Mouse (Mus musculus): ENCODE data around the gene Mbd6. TPM values are rescaled to one million over a fixed set of nuclear protein-coding genes. Genes with fewer than 3 reads are reported as not detected.
"Not testable (repeated sequence)": the region's sequence is repeated elsewhere in the genome, so short reads cannot be mapped to it uniquely, and the experiment has no call there.

The Mbd6 gene
- polyA plus RNA-seq, 1 experiment from 2014 or later, result 9.8 TPM

DNA sequence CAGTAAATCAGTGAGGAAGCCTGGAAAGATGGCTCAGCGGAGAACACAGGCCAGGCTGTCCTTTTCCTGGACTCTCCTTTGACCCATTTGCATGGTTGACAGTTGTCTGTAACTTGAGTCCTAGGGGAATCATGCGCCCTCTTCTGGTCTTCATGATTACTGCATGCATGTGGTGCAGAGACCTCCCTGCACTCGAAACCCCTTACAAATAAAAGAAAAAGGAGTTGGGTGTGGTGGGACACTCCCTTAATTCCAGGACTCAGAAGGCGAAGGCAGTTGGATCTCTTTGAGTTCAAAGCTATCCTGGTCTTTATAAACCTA is 23.5 kb upstream of the Mbd6 start:
- Histone ChIP-seq H3K9ac (replicated peaks; ENCODE audit: low read length) (peak overlapping the region; percentile 28), H3K4me1 (ENCODE audit: control insufficient read depth, insufficient read depth, low read length) (no peaks in the 10 kb centered on the region; the same call in 1 of the 2 replicates)
- peak; percentile 57; the same call in 1 of the 2 replicates for ATAC-seq (replicated peaks; ENCODE audit: insufficient number of reproducible peaks, low FRiP score, low TSS enrichment, low read depth)

GRCm38 (mm10) chr10:127311476-127312355 is 22.9 kb upstream of the Mbd6 start, which contains the start of gene Mars:
Mars (minus strand) TSS chr10:127311786.
- Histone ChIP-seq H3K36me3 (replicated peaks; ENCODE audit: control insufficient read depth, insufficient read depth, low read depth, low read length) (peaks cover 9% of the 10 kb centered on the region), H3K27me3 (ENCODE audit: control insufficient read depth, insufficient read depth, low read length) (no peaks in the 10 kb centered on the region), H3K9me3 (replicated peaks; ENCODE audit: control insufficient read depth, low read length) (no peaks in the 10 kb centered on the region), H3K4me3 (ENCODE audit: low read depth, low read length) (peak within 1 kb of the TSS; percentile 86), H3K4me2 (ENCODE audit: low read depth, low read length) (peak within 1 kb of the TSS; percentile 69), H3K4me1 (ENCODE audit: control insufficient read depth, insufficient read depth, low read length) (no peaks in the 10 kb centered on the region; the same call in 1 of the 2 replicates), H3K27ac (replicated peaks; ENCODE audit: low read depth, low read length) (peak within 1 kb of the TSS; percentile 64), H3K9ac (replicated peaks; ENCODE audit: low read length) (peak within 1 kb of the TSS; percentile 74)
- under 1% methylated on average over 65 of the region's 65 CpGs for WGBS
- ATAC-seq (replicated peaks; ENCODE audit: insufficient number of reproducible peaks, low FRiP score, low TSS enrichment, low read depth), result peak; percentile 94
- DNase-seq (ENCODE audit: low spot score), result peak; percentile 98

More for the DNA sequence above, 23.5 kb upstream of the Mbd6 start:
- Histone ChIP-seq H3K27ac (replicated peaks; ENCODE audit: low read depth, low read length) (peak overlapping the region; percentile 20; the same call in 1 of the 2 replicates), H3K9me3 (replicated peaks; ENCODE audit: control insufficient read depth, low read length) (no peaks in the 10 kb centered on the region), H3K36me3 (replicated peaks; ENCODE audit: control insufficient read depth, insufficient read depth, low read depth, low read length) (peaks cover 9% of the 10 kb centered on the region), H3K27me3 (ENCODE audit: control insufficient read depth, insufficient read depth, low read length) (no peaks in the 10 kb centered on the region), H3K4me2 (ENCODE audit: low read depth, low read length) (peak overlapping the region; percentile 69), H3K4me3 (ENCODE audit: low read depth, low read length) (peak overlapping the region; percentile 86)
- WGBS, result under 1% methylated on average over 4 of the region's 4 CpGs
- peak; percentile 93 for DNase-seq (ENCODE audit: low spot score)

GRCm38 (mm10) chr10:127310523-127311475 is 22.0 kb upstream of the Mbd6 start:
- peak overlapping the region; percentile 58 for H3K4me2 ChIP-seq (ENCODE audit: low read depth, low read length)
- H3K4me1 ChIP-seq (ENCODE audit: control insufficient read depth, insufficient read depth, low read length), result no peaks in the 10 kb centered on the region; the same call in 1 of the 2 replicates
- H3K9ac ChIP-seq (replicated peaks; ENCODE audit: low read length), result peak overlapping the region; percentile 74
- WGBS, result 36% methylated on average over 23 of the region's 23 CpGs
- peak; percentile 65 for DNase-seq (ENCODE audit: low spot score)
- no peaks in the 10 kb centered on the region for H3K27me3 ChIP-seq (ENCODE audit: control insufficient read depth, insufficient read depth, low read length)
- no peaks in the 10 kb centered on the region for H3K9me3 ChIP-seq (replicated peaks; ENCODE audit: control insufficient read depth, low read length)
- peak overlapping the region; percentile 86 for H3K4me3 ChIP-seq (ENCODE audit: low read depth, low read length)
- ATAC-seq (replicated peaks; ENCODE audit: insufficient number of reproducible peaks, low FRiP score, low TSS enrichment, low read depth), result peak; percentile 46
- H3K36me3 ChIP-seq (replicated peaks; ENCODE audit: control insufficient read depth, insufficient read depth, low read depth, low read length), result peaks cover 15% of the 10 kb centered on the region
- H3K27ac ChIP-seq (replicated peaks; ENCODE audit: low read depth, low read length), result peak overlapping the region; percentile 64

DNA sequence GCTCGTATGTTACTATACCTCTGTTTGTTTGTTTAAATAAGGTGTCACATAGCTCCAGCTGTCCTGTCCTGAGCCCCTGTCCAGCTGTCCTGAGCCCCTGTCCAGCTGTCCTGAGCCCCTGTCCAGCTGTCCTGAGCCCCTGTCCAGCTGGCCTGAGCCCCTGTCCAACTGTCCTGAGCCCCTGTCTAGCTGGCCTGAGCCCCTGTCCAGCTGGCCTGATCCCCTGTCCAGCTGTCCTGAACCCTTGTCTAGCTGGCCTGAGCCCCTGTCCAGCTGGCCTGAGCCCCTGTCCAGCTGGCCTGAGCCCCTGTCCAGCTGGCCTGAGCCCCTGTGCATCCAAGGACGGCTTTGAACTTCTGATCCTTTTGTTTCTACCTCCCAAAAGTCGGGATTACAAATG is 20.3 kb upstream of the Mbd6 start:
- H3K36me3 ChIP-seq (replicated peaks; ENCODE audit: control insufficient read depth, insufficient read depth, low read depth, low read length), result peaks cover 29% of the 10 kb centered on the region
- 90% methylated on average over 3 of the region's 3 CpGs for WGBS
- not testable (repeated sequence) for H3K4me1 ChIP-seq (ENCODE audit: control insufficient read depth, insufficient read depth, low read length)

DNA sequence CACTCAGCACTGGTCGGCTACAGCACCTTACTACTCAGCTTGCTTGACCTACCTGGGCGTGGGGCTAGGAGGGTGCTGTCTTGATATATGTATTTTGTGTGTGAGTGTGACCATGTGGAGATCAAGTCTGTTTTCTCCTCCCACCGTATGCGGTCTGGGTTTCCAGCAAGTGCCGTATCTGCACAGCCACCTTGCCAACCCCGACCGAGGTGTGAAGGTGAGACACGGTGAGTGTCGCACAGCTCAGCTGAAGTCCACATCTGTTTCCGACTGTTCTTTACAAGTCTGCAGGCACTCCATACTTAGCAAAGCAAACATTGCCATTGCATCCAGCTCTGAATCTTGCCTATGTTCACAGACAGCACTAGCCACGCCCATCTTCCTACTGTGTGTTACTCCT is 14.3 kb upstream of the Mbd6 start:
- H3K27me3 ChIP-seq (ENCODE audit: control insufficient read depth, insufficient read depth, low read length), result no peaks in the 10 kb centered on the region
- WGBS, result 94% methylated on average over 11 of the region's 11 CpGs
- no peak for DNase-seq (ENCODE audit: low spot score)
- peaks cover 31% of the 10 kb centered on the region for H3K36me3 ChIP-seq (replicated peaks; ENCODE audit: control insufficient read depth, insufficient read depth, low read depth, low read length)
- H3K9me3 ChIP-seq (replicated peaks; ENCODE audit: control insufficient read depth, low read length), result no peaks in the 10 kb centered on the region
- no peak overlapping the region for H3K4me3 ChIP-seq (ENCODE audit: low read depth, low read length)
- no peak for ATAC-seq (replicated peaks; ENCODE audit: insufficient number of reproducible peaks, low FRiP score, low TSS enrichment, low read depth)
- no peak overlapping the region for H3K9ac ChIP-seq (replicated peaks; ENCODE audit: low read length)
- no peak overlapping the region for H3K27ac ChIP-seq (replicated peaks; ENCODE audit: low read depth, low read length)
- H3K4me2 ChIP-seq (ENCODE audit: low read depth, low read length), result no peak overlapping the region
- H3K4me1 ChIP-seq (ENCODE audit: control insufficient read depth, insufficient read depth, low read length), result no peaks in the 10 kb centered on the region

More for the DNA sequence above, 20.3 kb upstream of the Mbd6 start:
- H3K27ac ChIP-seq (replicated peaks; ENCODE audit: low read depth, low read length); H3K9ac ChIP-seq (replicated peaks; ENCODE audit: low read length); H3K27me3 ChIP-seq (ENCODE audit: control insufficient read depth, insufficient read depth, low read length); H3K9me3 ChIP-seq (replicated peaks; ENCODE audit: control insufficient read depth, low read length); DNase-seq (ENCODE audit: low spot score); H3K4me2 ChIP-seq (ENCODE audit: low read depth, low read length); H3K4me3 ChIP-seq (ENCODE audit: low read depth, low read length); ATAC-seq (replicated peaks; ENCODE audit: insufficient number of reproducible peaks, low FRiP score, low TSS enrichment, low read depth): not testable (repeated sequence)

DNA sequence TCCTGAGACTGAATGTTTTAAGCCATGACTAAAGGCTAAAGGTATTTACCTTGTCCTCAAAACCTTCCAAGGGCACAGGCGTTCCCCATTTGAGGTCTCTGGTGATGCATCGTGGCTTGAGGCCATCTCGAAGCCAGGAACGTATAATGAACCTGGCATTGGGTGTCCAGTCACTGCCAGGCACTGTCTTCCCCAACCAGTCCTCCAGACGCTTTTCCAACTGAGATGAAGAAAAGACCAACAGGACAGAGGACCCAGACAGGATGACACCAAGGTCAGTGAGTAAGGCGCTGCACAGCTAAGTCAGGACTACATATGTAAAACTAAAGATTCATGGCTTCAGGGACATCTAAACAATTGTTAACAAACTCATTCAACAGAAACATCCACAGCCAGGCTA is 11.5 kb upstream of the Mbd6 start:
- Histone ChIP-seq H3K27ac (replicated peaks; ENCODE audit: low read depth, low read length) (no peak overlapping the region), H3K9ac (replicated peaks; ENCODE audit: low read length) (no peak overlapping the region), H3K9me3 (replicated peaks; ENCODE audit: control insufficient read depth, low read length) (no peaks in the 10 kb centered on the region), H3K36me3 (replicated peaks; ENCODE audit: control insufficient read depth, insufficient read depth, low read depth, low read length) (peaks cover 35% of the 10 kb centered on the region), H3K4me3 (ENCODE audit: low read depth, low read length) (no peak overlapping the region), H3K4me1 (ENCODE audit: control insufficient read depth, insufficient read depth, low read length) (no peaks in the 10 kb centered on the region), H3K27me3 (ENCODE audit: control insufficient read depth, insufficient read depth, low read length) (no peaks in the 10 kb centered on the region), H3K4me2 (ENCODE audit: low read depth, low read length) (no peak overlapping the region)
- DNase-seq (ENCODE audit: low spot score) (no peak), ATAC-seq (replicated peaks; ENCODE audit: insufficient number of reproducible peaks, low FRiP score, low TSS enrichment, low read depth) (no peak)
- WGBS, result 93% methylated on average over 6 of the region's 6 CpGs

DNA sequence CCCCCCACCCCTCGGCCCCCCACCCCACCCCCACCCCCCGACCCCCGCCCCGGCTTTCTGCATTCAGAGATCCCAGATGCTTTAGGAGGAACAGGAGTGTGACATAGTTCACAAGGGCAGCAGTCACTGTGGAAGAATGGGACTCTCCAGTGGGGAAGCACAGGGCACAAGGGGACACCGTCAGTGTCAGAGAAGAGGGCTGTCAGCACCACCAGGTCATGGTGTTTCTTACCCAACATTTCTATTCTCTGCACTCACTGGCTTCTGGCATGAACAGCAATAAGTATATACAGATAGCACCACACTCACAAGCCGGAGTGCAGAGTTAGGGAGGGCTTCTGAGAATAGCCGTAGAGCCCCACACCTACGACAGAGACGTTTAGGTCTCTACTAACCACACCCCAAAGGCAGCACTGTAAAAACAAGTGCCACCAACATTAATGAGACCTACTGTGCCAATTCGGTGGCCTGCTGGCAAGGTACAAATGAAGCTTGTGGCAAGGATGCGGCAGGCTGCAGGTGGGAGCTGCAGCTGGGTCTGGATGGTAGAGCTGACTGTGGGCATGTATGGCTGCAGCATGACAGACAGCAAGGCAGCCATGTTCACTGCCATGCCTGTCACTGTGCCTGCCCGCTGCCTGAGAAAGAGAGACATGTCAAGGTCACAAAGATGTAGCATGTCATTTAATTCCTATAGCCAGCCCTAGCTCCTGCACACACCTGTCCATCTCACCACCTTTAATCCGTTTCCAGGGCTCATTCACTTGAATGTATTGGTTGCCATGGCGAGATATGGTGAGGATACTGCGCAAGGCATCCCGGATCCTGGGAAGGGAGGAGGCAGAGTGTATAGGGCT is 8.4 kb upstream of the Mbd6 start:
- DNase-seq (ENCODE audit: low spot score) (no peak), ATAC-seq (replicated peaks; ENCODE audit: insufficient number of reproducible peaks, low FRiP score, low TSS enrichment, low read depth) (no peak)
- H3K36me3 ChIP-seq (replicated peaks; ENCODE audit: control insufficient read depth, insufficient read depth, low read depth, low read length), result peaks cover 32% of the 10 kb centered on the region
- H3K4me3 ChIP-seq (ENCODE audit: low read depth, low read length), result no peak overlapping the region
- H3K27ac ChIP-seq (replicated peaks; ENCODE audit: low read depth, low read length), result no peak overlapping the region
- H3K4me2 ChIP-seq (ENCODE audit: low read depth, low read length), result no peak overlapping the region
- no peaks in the 10 kb centered on the region for H3K4me1 ChIP-seq (ENCODE audit: control insufficient read depth, insufficient read depth, low read length)
- no peaks in the 10 kb centered on the region for H3K27me3 ChIP-seq (ENCODE audit: control insufficient read depth, insufficient read depth, low read length)
- H3K9ac ChIP-seq (replicated peaks; ENCODE audit: low read length), result no peak overlapping the region
- no peaks in the 10 kb centered on the region for H3K9me3 ChIP-seq (replicated peaks; ENCODE audit: control insufficient read depth, low read length)
- WGBS, result 90% methylated on average over 16 of the region's 16 CpGs

All from embryonic facial prominence, embryonic 11.5 days (tissue).